Mouse (Mus musculus): ENCODE results near the gene Maml3. TPM values are rescaled to one million over a fixed set of nuclear protein-coding genes. Genes with fewer than 3 reads are reported as not detected.
A peak's percentile ranks its signal among the peaks of the same experiment; 100 is the strongest.

Gene Maml3
- total RNA-seq, 2 experiments from 2014 or later = 2.3 to 2.9 TPM

DNA sequence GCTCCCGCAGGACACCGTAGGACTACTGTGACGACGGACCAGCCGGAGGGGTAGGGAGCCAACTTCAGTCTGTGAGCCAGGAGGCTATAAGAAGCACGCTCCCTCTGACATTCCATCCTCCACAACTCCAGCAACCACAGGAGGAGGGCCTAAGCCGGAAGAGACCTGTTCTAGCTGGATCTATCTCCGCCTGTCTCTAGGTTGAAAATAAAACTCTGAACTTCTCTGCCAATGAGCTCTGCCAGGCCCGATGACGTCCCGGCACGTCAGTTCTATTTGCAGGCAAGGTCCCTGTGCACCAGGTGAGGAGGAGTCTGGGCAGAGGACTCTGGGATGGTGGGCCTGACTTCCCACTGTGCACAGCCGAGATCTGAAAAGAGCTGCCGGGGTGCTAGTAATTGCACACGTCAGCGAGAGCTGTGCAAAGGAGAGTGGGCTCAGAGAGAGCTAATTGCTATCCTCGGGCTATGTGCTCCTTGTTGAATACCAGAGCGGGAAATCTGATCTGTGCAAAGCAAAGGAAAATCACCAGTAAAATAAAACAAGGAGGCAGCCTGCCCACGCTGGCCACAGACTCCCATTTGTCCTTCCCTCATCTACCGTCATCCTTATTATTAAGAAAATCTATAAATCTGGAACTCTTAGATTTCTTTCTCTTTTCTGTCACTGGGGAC is 58.7 kb downstream of the Maml3 start:
- DNase-seq = peak; percentile 83 to 87

DNA sequence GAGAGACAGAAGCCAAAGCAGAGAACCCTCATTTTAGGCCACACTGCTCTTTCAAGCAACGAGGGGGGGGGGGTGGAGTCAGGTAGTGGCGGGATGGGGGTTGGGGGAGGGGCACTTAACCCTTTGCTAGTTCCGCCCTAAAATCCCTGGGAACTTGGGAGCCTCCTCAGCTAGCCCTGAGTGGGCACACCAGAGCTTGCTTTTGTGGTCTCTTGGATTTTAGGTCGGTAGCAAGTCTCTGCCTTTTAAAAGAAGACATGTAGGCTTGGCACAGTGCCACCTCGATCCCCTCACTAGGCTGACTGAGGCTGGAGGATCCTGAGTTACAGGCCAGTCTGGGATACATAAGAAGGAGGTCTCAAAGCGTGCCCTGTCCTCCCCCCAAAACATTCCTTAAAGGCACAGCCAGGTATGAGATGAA is 59.6 kb downstream of the Maml3 start:
- DNase-seq = peak in 1 of 2 experiments; percentile 52

DNA sequence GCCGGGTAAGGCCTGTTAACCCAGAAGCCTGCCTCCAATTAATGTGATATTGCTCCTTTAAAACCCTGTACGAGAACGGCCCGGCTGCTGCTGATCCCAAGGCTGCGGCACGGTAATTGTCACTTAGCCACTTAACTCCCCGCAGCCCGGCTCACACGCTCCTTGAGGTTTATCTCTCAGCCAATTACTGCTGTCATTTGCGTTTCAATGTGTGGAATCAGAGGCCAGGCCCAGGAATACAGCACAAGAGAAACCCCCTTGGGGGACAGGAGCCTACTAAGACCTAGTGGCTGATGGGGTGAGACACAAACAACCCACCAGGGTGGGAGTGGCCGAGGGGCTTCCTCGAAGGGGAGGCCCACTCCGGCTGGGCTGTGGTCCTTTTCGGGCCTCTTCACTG is 60.2 kb downstream of the Maml3 start:
- peak in 1 of 2 experiments; percentile 48 for DNase-seq

DNA sequence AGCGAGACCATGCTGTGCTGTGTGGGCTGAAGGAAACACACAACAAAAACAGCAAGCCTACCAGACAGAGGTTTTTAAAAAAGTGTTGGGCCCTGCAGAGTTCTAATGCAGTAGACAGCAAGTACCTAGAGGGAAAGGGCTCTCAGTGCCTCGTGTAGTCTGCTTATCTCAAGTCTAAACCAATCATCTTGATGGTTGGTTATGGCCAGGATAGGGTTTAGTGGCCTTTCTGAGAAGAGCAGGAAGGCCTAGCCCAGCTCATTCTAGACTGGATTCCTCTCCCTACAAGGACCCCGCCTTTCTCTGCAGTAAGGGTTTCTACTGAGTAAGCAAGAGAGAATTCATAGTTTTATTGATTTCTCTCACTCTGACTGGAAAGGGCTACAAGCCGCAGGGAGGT is 61.0 kb downstream of the Maml3 start:
- DNase-seq = no peak

DNA sequence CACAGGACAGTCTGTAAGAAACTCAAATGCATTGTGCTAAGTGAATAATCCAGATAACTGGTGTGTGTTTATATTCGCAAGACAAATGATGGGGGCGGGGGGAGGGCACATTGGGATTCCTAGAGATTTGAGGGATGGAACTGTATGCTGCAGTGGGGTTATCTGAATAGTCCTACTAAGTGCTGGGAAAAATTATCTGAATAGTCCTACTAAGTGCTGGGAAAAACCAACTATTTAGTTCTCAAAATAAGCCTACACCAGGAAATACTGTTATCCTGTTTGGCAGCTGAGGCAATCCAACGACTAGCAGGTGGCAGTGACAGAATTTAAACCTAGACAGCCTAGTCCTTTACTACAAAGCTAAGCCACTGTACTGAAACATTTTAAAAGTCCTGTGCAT is 62.2 kb downstream of the Maml3 start:
- DNase-seq = no peak

DNA sequence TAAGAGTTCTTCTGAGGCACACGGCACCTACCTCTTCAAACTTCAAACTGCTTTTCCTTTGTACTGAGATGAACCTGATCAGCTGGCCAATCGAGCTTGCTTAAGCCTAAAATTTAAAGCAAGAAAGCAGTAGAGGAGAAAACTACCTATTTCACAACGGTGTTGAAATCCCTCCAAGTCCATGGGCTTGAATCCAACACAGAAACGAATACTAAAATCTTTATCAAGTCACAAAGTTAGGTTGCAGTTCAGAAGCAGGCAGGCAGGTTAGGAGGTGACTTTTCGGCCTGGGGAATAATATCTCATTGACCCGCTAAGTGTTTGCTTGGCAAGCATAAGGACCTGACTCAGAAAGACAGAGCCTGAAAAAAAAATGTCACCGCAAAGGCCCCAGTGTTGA is 64.9 kb downstream of the Maml3 start:
- DNase-seq = peak in 1 of 2 experiments; percentile 25

DNA sequence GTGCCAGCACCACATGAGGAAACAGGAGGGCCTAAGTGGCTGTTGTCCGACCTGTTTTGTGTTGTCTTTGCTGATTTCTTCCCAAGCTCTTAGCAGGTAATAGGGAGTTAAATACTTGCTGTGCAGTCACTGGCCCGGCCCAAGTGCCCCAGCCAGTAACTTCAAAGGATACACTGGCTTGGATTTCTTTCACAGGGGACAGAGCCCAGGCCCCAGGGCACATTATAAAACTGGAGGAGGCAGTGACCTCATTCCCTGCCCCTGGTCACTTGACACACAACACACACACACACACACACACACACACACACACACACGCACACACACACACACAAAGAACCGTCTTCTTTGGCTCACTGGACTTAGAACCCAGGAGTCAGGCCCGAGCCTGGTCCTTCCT is 67.6 kb downstream of the Maml3 start:
- no peak for DNase-seq

DNA sequence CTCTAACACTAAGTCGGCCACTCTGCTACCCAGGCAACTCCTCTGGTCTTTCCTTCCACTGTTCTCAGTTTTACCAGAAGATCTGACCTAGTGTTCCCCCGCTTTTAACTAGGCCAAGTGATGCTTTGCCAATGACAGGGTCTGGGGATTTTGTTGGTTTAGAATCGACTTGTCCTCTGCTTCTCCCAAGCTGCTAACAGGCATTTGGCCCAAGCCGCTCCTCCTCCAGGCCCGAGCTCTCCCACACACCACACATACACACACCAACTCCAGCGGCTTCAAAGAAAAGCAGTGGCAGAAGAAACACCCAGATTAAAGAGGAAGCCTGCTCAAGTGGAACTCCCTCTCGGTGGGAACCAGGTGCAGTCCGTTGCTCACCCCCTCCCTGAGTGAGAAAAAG is 69.5 kb downstream of the Maml3 start:
- DNase-seq = peak in 1 of 2 experiments; percentile 29

DNA sequence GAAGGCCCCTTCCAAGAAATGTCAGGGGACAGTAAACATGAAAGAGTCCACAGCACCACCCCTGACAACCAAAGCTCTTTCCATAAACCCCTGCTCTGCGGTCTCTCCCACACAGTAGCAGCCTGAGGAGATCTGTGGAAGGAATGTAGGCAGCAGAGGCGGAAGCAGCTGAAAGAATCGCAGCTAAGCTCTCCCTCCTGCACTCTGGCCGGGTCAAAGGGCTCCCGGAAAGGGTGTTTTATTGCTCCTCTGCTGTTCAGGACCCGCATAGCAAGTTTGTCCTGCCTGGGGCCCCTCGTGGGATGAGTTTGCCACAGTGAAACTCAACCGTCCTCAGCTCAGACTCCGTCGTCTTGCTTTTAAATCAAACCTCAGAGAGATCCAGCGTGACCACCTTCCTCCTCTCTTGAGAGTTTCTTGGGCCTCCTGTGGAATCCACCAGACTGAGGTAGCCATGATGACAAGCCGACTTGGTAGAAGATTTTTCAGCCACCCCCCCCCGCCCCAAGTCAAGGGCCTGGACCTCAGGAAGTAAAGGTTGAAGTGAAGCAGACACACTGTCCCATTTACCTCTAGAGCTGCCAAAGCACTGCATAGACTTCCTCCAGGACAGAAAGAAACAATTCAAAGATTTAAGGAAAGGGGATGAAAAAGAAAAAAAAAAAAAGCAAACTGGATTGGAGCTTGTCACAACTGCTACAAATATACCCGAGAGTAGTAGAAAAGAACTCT is 70.9 kb downstream of the Maml3 start:
- DNase-seq = no peak

DNA sequence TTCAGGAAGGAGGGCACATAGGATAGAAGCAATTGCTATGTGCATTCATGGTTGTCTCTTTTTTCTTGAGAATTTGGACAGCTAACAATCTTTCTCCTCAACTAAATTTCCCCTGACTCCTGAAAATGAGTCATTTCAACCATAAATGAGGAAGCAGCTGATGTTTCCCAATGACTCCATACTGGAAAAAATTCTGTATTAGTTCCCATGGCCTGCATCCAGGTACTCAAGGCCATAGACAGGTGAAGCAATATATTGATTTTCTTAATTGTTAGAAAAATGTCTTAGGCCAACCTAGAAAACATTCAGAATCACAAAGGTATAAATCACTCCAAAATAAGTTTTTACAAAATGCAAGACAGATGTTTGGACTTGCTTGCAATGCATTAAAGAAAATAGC is 73.5 kb downstream of the Maml3 start:
- no peak for DNase-seq

DNA sequence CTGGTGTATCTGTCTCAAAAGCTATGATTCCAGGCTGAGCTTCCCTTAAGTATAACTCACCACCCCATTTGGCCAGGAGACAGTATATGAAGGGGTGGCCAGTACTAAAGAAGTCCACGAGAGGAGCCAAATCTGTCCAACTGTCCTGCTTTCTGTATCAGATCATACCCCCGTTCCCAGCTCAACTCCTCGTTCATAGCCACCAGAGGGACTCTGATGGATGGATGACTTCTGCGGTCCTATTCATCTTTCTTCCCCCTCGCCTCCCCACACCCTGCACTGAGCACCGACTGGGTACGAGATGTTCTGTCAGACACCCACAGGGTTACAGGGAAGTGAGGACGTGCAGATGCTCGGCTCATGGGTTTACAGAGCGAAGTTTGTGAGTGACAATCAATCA is 74.8 kb downstream of the Maml3 start:
- peak in 1 of 2 experiments; percentile 43 for DNase-seq

DNA sequence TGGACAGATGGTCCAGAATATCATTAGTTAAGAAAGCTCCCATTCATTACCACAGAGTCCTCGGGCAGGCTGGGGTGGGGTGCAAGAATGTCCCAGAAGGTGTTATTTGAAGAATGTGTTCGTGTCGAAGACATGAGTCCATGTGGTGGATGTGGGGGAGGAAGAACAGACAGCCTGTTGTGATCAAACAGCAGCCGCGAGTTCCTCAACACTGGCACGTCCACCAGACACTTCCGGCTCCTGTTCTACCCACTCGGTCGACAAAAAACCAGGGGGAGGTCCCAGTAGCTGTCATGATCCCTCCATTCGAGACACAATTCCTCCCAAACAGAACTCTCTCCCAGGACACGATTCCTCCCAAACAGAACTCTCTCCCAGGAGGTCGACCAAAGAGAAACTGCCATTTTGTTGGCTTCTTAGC is 75.2 kb downstream of the Maml3 start:
- peak; percentile 48 to 60 for DNase-seq

DNA sequence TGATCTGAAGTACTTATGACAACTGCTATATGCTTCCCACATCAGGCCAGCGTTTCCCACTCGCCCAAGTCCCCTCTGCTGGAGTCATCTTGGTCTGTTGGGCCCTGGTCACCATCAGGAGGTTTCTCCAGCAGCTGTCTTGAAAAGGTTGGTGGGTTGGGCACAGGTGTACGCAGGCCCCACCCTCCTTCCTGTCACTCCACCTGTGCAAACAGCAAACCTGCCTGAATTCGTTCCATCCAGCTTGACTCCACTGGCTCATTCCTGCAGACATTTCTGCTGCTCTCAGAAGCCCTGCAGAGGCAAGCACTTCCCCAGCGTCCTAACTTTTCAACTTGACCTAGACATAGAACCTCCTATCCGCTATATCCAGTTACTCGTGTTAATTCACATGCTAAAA is 76.9 kb downstream of the Maml3 start:
- no peak for DNase-seq

DNA sequence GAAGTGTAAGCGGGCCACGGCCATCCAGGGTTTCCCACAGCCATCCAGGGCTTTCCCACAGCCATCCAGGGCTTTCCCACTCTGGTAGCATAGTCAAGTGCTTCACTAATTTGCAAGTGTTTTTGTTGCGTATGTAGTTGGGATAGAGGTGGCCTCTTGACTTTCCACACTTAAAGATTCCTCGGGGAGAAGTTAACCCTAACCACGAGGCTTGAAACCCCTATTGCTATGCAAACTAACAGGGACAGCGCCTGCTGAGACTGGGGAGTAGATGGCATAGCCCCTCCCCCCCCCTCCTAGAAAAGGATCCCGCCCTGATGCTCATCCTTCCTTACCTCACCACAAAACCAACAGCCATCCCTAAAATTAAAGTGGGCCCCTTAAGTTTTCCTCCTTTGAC is 82.4 kb downstream of the Maml3 start:
- no peak for DNase-seq

DNA sequence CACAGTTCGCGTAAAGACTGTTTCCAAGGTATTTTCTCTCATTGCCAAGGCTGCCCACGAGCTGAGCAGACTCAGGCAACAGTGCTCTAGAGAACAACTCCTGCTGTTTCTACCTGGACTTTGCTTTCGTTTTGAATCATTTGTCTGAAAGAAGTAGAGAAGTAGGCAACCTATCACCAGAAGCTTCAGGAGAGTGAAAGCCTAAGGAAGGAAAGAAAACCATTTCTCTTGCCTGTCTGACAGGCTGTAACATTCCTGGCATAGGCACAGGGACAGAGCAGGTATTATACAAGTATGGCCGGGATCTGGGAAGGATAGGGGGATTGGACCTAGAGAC is 86.8 kb downstream of the Maml3 start:
- no peak for DNase-seq

DNA sequence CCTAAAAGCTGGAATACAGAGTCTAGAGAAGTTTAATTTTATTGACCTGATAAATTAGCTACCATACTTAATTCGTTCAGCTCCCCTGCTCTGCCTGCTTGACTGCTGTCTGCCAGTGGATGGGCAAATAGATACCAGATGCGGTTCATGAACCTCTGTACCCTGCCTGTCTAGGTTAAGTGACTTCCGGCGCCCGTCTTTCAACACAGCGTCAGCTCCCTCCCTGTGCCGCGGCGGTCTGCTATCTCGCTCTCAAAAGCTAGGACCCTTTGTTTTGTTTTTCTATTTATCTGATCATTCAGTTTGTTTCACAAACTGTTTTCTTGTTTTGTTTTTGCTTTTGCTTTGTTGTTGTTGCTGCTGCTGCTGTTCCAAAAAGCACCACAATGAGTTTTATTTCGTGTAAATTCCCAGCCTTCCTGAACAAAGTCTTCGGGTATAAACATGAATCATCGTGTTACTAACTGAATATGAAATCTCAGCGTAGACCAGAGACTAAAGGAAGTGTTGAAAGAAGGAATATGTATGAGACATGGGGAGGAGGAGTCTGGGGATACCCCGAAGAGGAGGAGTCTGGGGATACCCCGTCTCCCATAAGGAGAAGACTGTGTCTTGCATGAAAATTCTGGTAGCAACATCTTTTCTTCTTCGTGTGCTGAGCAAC is 87.3 kb downstream of the Maml3 start:
- DNase-seq = peak; percentile 24 to 38

DNA sequence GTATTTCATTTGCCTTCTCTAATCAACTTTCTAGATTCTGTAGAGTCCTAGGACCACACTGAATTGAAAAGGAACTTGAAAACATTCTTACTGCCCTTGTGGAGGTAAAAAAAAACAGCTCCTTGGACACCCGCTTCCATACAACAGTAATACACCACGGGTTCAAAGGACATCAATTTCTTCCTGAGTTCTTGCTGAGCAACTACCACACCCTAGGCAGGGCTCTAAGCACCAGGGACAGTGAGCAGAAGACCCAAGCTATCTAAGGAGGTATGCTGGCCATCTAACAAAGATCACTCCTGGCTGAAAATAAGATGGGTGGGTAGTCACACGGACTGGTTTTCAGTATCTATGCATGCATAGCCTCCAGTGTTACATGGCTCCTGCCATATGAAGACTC is 88.7 kb downstream of the Maml3 start:
- no peak for DNase-seq

DNA sequence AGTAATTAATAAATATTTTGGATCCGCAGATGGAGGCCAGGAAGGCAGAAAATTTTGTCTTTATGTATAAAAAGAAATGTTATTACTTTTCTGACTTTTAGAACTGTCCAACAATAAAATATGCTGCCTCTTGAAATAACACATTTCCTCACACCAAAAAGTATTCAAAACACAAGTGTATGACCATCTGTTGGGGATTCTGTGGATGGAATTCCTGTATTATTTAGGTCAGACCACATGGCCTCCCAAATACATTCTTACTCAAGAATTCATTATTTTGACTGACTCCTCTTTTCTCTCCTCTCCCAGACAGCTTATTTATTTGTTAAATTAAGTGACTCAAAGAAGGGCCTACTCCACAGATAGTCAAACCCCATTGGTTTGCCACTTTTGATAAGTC is 89.3 kb downstream of the Maml3 start:
- DNase-seq = no peak

DNA sequence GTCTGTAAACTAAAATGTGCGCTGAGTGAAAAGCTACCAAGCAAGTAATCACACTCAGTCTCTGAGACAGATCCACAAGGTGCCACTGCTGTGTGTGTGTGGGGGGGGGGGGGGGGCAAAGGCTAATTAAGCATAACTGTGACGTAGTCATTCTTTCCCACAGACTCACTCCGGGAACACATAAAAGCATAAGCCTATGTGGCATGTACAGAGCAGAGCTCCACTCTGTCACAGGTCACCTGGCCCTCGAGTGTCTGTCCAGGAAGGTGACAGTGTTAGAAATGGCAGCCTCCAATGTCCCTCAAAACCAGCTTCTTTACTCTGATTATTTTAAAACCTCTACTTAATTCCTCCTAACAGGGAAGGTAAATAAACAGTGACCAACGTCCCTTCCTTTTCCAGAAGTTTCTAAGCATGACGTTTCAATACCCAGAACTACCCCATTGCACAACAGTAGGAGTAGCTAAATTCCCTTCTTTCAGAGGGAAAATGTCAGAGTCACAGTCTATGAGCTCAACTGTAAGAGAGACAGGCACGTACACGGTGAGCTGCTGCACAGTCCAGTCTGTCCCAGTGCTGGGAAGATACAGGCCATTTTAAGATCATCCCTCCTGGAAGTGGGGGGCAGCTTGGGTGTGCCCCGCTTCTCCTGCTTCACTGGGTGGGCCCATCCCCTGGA is 93.7 kb downstream of the Maml3 start:
- no peak for DNase-seq

DNA sequence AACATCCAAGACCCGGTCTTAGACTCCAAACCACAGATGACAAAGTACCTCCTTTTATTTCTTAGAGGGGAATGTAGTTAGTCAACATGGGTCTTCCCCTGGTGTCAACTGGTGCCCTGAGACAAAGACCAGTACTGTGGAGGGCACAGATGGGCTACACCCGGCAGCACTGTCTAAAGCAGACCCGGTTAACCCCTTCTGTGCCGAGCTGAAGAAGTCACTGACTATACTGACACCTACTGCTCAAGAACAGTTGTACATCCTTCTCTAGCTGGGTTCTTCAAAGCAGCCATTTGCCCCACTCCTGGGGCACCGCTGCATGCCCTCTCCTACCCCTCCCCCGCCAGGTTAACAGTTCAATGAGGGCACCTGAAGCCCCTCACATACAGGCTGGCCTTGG is 95.6 kb downstream of the Maml3 start:
- DNase-seq = no peak

DNA sequence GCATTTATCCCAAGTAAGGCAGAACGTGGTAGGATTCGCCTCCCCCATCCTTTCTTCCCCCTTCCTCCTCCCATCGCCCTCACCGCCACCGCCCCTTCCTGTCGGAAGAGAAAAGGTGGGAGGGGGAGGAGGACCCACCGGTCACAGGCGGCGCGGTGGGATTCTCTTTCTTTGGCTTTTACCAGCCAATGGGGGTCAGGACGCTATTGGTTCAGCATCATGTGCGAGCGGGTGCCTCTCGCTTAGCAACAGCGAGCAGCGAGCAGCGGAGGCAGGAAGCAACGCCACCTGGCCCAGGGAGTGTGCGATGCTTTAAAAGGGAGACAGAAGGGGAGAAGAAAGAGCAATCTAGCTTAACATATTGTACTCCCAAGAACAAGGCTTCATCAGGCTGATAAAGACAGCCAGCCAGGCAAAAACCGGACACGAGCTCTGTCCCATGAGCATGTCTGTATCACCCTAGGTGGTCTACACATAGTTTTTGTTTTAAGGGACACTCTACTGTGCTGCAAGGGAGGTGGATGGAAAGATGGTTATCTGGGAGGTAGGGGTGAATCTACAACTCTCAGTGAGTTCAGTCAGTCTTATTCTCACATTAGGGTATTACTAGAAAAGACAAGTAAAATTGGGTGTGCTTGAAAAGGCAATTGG is 97.1 kb downstream of the Maml3 start:
- DNase-seq = peak; percentile 31 to 59

DNA sequence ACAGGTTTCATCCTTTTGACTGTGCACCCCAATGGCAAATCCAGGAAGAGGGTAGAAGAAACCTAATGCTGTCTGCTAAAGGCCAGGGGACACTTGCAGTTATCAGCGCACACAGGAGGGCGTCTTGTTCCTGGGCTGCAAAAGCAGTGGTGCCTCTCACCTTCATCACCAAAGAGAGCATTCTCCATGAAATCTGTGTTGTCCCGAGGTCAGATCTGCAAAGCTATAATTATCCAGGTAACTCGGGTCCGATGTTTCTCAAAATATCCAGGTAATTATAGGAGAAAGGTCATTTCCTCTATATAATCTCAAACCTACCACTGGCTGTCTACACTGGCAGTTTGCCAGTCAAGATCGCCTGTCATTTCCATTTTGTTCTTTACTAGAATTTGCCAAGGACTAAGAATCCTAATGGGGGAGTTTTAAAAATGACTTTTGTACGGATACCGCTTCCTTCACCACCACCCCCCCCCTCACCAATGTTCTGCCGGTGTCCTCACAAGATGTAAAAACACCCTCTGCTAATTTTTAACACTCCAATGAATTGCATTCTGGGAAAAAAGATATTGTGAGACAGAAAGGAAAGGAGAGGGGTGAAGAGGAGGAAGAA is 98.0 kb downstream of the Maml3 start:
- no peak for DNase-seq
